Mouse (Mus musculus): Measurements from ENCODE around the gene Mettl24.

The Mettl24 gene

GRCm38 (mm10) chr10:40816471-40816870, 133.4 kb downstream of the Mettl24 start:
- no peak for DNase-seq

GRCm38 (mm10) chr10:40825952-40826351, 142.9 kb downstream of the Mettl24 start:
- no peak for DNase-seq

GRCm38 (mm10) chr10:40827706-40828105, 144.6 kb downstream of the Mettl24 start:
- DNase-seq, result no peak

GRCm38 (mm10) chr10:40830312-40830711, 147.2 kb downstream of the Mettl24 start:
- DNase-seq, result no peak

GRCm38 (mm10) chr10:40831267-40831666, 148.2 kb downstream of the Mettl24 start:
- DNase-seq, result no peak

- DNase-seq, result no peak
These were observed 157.0 kb downstream of the Mettl24 start for GRCm38 (mm10) chr10:40840086-40840485.

- DNase-seq, result no peak
These were observed 160.8 kb downstream of the Mettl24 start for GRCm38 (mm10) chr10:40843841-40844240.

- DNase-seq, result peak; percentile 7
These were observed 161.5 kb downstream of the Mettl24 start for GRCm38 (mm10) chr10:40844546-40844945.

- DNase-seq, result no peak
These were observed 162.5 kb downstream of the Mettl24 start for GRCm38 (mm10) chr10:40845626-40846025.

GRCm38 (mm10) chr10:40847176-40847874, 164.2 kb downstream of the Mettl24 start:
- DNase-seq, result no peak

- DNase-seq, result no peak
These were observed 167.6 kb downstream of the Mettl24 start for GRCm38 (mm10) chr10:40850644-40851043.

GRCm38 (mm10) chr10:40851138-40851537, 168.1 kb downstream of the Mettl24 start:
- no peak for DNase-seq

GRCm38 (mm10) chr10:40855616-40856015, 172.5 kb downstream of the Mettl24 start:
- no peak for DNase-seq

GRCm38 (mm10) chr10:40856703-40857102, 173.6 kb downstream of the Mettl24 start:
- DNase-seq, result no peak

GRCm38 (mm10) chr10:40857599-40857998, 174.5 kb downstream of the Mettl24 start:
- no peak for DNase-seq

Data from embryo, embryonic 11 days (tissue).